ENCODE assay signal across 9 mouse cellular contexts in the genomic region with DNA sequence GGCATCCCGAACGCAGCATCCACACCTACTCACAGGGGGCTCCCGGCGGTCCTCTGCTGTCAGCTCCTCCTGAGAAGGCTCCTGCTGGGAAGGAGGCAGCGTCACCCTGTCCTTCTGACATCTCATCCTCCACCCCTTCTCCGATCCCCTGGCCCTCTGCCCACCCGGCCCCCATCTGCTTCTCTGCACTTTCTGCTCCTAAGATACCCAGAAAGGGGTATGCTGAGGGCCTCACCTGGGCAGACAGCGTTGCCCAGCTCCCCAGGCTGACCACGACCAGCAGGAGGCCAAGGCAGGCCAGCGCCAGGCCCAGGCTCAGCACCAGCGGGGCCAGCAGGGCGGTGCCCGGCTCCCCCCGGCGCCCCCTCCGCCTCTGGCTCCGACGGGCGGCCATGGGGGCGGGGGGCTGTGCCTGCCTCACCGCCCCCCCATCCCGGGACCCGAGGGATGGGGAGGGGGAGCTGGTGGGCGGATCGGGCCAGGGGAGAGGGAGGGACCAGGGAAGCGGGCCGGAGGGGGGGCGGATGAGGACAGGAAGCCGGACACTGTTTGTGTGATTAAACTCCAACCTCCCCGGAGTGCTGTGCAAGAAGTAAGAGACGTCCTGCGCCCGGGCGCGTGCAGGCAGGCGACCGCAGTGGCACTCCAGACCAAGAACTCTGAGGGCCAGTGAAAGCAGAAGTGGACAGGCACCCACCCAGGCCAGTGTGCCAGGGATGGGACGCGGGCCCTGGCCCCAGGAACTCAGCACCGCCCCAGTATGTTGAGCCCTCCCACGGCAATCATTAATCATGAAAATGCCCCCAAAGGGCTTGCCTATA. TPM values are rescaled to one million over a fixed set of nuclear protein-coding genes. Genes with fewer than 3 reads are reported as not detected.
DNase-seq lines count a peak whose midpoint lies in the region; ATAC-seq and TF ChIP-seq lines count a peak whose summit lies in the region.
"Had no signal": no experiment of that assay in that cellular context is flagged by ENCODE, and none has a peak within 500 bp of the region (broad histone marks: within the 10 kb centered on the region; RNA-seq: fewer than 3 reads in every experiment).

A gene (minus strand): TSS at position 489 of the 821 bp plus-strand sequence.
A gene (minus strand): TSS at position 738 of the 821 bp plus-strand sequence.

- ATAC-seq in granulocyte monocyte progenitor cell, adult 5-6 weeks (replicated peaks; ENCODE audit: poor library complexity, severe bottlenecking): peak; percentile 95
- ATAC-seq in intestine, embryonic 15.5 days: peak; percentile 81
- peak; percentile 40; the same call in 1 of the 2 replicates for ATAC-seq in liver, embryonic 14.5 days (ENCODE audit: insufficient read depth)

- H3K9me3 ChIP-seq in intestine, embryonic 15.5 days: no peaks in the 10 kb centered on the region
- H3K9me3 ChIP-seq in liver, embryonic 14.5 days (ENCODE audit: control insufficient read depth, low read length): no peaks in the 10 kb centered on the region

- peak within 1 kb of the TSS; percentile 67 for H3K27ac ChIP-seq in cortical plate, adult 2 months (ENCODE audit: insufficient read depth, low read length)
- peak within 1 kb of the TSS; percentile 82 for H3K27ac ChIP-seq in intestine, embryonic 15.5 days
- H3K27ac ChIP-seq in liver, embryonic 14.5 days: no peak within 1 kb of the TSS
- peak within 1 kb of the TSS; percentile 76 for H3K27ac ChIP-seq in testis, adult 2 months (ENCODE audit: control insufficient read depth, insufficient read depth, low read depth, low read length)

- WGBS in intestine, embryonic 15.5 days: 3% methylated on average over 36 of the region's 41 CpGs
- WGBS in liver, embryonic 14.5 days (ENCODE audit: insufficient replicate concordance): 7% methylated on average over 41 of the region's 41 CpGs

- no peak for TF ChIP-seq CTCF in cortical plate, adult 2 months (IDR thresholded peaks at IDR 0.05; ENCODE audit: extremely low read depth, insufficient read depth, low read length)
- TF ChIP-seq CTCF in liver, embryonic 14.5 days (IDR thresholded peaks at IDR 0.05; ENCODE audit: low read depth): no peak
- TF ChIP-seq CTCF in testis, adult 2 months (IDR thresholded peaks at IDR 0.05; ENCODE audit: control insufficient read depth, insufficient read depth, insufficient replicate concordance, low read depth, low read length): no peak

- H3K27me3 ChIP-seq in intestine, embryonic 15.5 days (replicated peaks): no peaks in the 10 kb centered on the region
- H3K27me3 ChIP-seq in liver, embryonic 14.5 days (ENCODE audit: control insufficient read depth, insufficient read depth, low read length): no peaks in the 10 kb centered on the region
- H3K27me3 ChIP-seq in testis, adult 2 months (ENCODE audit: control insufficient read depth, insufficient read depth, low read length): no peaks in the 10 kb centered on the region

- H3K9ac ChIP-seq in intestine, embryonic 15.5 days: peak within 1 kb of the TSS; percentile 81
- peak within 1 kb of the TSS; percentile 40 for H3K9ac ChIP-seq in liver, embryonic 14.5 days (replicated peaks)

- peak; percentile 29 to 38 for DNase-seq in spleen, adult 18-20 months
- DNase-seq in spleen, postnatal 14 days (ENCODE audit: low spot score in 2 of 2): no peak
- no peak for DNase-seq in liver, embryonic 14.5 days (ENCODE audit: low read depth in 3 of 3, low spot score in 3 of 3)
- DNase-seq in monocyte, adult 2 months (ENCODE audit: low read depth in 1 of 2, low spot score in 2 of 2): peak; percentile 66 to 73

- no peak for TF ChIP-seq EP300 in liver, embryonic 14.5 days (IDR thresholded peaks at IDR 0.05; ENCODE audit: low read depth)

- H3K4me1 ChIP-seq in cortical plate, adult 2 months (ENCODE audit: control insufficient read depth, insufficient read depth, low read length): no peaks in the 10 kb centered on the region; the same call in 1 of the 2 replicates
- H3K4me1 ChIP-seq in intestine, embryonic 15.5 days (replicated peaks): peaks cover 19% of the 10 kb centered on the region
- H3K4me1 ChIP-seq in liver, embryonic 14.5 days (replicated peaks; ENCODE audit: control insufficient read depth in 2 of 2, insufficient read depth in 2 of 2, low read length in 1 of 2): peaks cover 0 to 14% of the 10 kb centered on the region in 2 experiments; a peak in 2 of 4 replicates
- peaks cover 7% of the 10 kb centered on the region for H3K4me1 ChIP-seq in testis, adult 2 months (ENCODE audit: control insufficient read depth, insufficient read depth, low read length)

- peak within 1 kb of the TSS; percentile 35 for H3K4me3 ChIP-seq in cortical plate, adult 2 months (ENCODE audit: insufficient read depth, low read length)
- peak within 1 kb of the TSS; percentile 60 for H3K4me3 ChIP-seq in intestine, embryonic 15.5 days (replicated peaks)
- H3K4me3 ChIP-seq in liver, embryonic 14.5 days (ENCODE audit: insufficient read depth in 1 of 2, low read depth in 2 of 2, low read length in 2 of 2): peak within 1 kb of the TSS; percentile 22 to 52
- H3K4me3 ChIP-seq in testis, adult 2 months (ENCODE audit: control insufficient read depth, low read depth, low read length): peak within 1 kb of the TSS; percentile 76

- peak within 1 kb of the TSS; percentile 92 for H3K4me2 ChIP-seq in intestine, embryonic 15.5 days (replicated peaks)
- peak within 1 kb of the TSS; percentile 60 for H3K4me2 ChIP-seq in liver, embryonic 14.5 days (ENCODE audit: low read depth)

- H3K36me3 ChIP-seq in intestine, embryonic 15.5 days: no peaks in the 10 kb centered on the region
- H3K36me3 ChIP-seq in liver, embryonic 14.5 days (replicated peaks; ENCODE audit: control insufficient read depth, insufficient read depth, low read depth): no peaks in the 10 kb centered on the region
- no peaks in the 10 kb centered on the region for H3K36me3 ChIP-seq in testis, adult 2 months (ENCODE audit: control insufficient read depth, insufficient read depth, low read length)

- TF ChIP-seq POLR2A in cortical plate, adult 2 months (IDR thresholded peaks at IDR 0.05; ENCODE audit: extremely low read depth, insufficient read depth, low read length): peak; percentile 37; the same call in 1 of the 2 replicates
- peak; percentile 26; the same call in 1 of the 2 replicates for TF ChIP-seq POLR2A in testis, adult 2 months (IDR thresholded peaks at IDR 0.05; ENCODE audit: control insufficient read depth, low read depth, low read length)

RNA-seq across cellular contexts. Expression of the first gene that starts in this region (rescaled TPM):
- polyA plus RNA-seq in cortical plate, adult 2 months (2012; rRNA removed): 19.8 and 22.5 TPM in 2 replicates
- 2.1 and 6.1 TPM in 2 replicates for total RNA-seq in granulocyte monocyte progenitor cell, adult 5-6 weeks (2014; fragmentation: Nextera tagmentation)
- total RNA-seq in granulocyte monocyte progenitor cell, adult 5-6 weeks (2017): 0.46 and 1.6 TPM in 2 replicates
- polyA plus RNA-seq in intestine, embryonic 15.5 days (2015; fragmentation: Nextera tagmentation; extraction: Ambion mirVana): 6.6 and 7.0 TPM in 2 replicates
- polyA plus RNA-seq in liver, embryonic 14.5 days (2012; rRNA removed): 3.7 and 4.3 TPM in 2 replicates
- polyA plus RNA-seq in liver, embryonic 14.5 days (2014; fragmentation: Nextera tagmentation; extraction: Ambion mirVana): 2.6 and 3.1 TPM in 2 replicates
- 2.9 and 3.3 TPM in 2 replicates for polyA plus RNA-seq in testis, adult 2 months (2012; rRNA removed)
- total RNA-seq: MEL had no signal

RNA-seq across cellular contexts. Expression of the second gene that starts in this region (rescaled TPM):
- 3.8 and 4.3 TPM in 2 replicates for polyA plus RNA-seq in cortical plate, adult 2 months (2012; rRNA removed)
- 4.9 and 6.6 TPM in 2 replicates for total RNA-seq in granulocyte monocyte progenitor cell, adult 5-6 weeks (2014; fragmentation: Nextera tagmentation)
- total RNA-seq in granulocyte monocyte progenitor cell, adult 5-6 weeks (2017): 3.6 and 6.1 TPM in 2 replicates
- 2.6 and 3.1 TPM in 2 replicates for polyA plus RNA-seq in intestine, embryonic 15.5 days (2015; fragmentation: Nextera tagmentation; extraction: Ambion mirVana)
- polyA plus RNA-seq in liver, embryonic 14.5 days (2012; rRNA removed): 0.53 and 0.80 TPM in 2 replicates
- polyA plus RNA-seq in liver, embryonic 14.5 days (2014; fragmentation: Nextera tagmentation; extraction: Ambion mirVana): 0.70 and 1.7 TPM in 2 replicates
- 1.3 and 1.9 TPM in 2 replicates for polyA plus RNA-seq in testis, adult 2 months (2012; rRNA removed)
- total RNA-seq: MEL had no signal

Comparison
In these comparisons a context has a peak if more than half of its experiments do, and no peak if none do; other contexts are left out.
1. DNase-seq: peak in spleen, adult 18-20 months (2 of 2) and monocyte, adult 2 months (2 of 2); none in spleen, postnatal 14 days (0 of 2) and liver, embryonic 14.5 days (0 of 3).
2. ATAC-seq: peak in every context shown above with its lines; median percentile 95 in granulocyte monocyte progenitor cell, adult 5-6 weeks; 81 in intestine, embryonic 15.5 days; 40 in liver, embryonic 14.5 days.
3. Peak in every context shown above with its lines, with median percentiles within 50 percentile points of each other: H3K4me3 ChIP-seq.